Mouse (Mus musculus): ENCODE data around the gene Tbx6.

- TF ChIP-seq CTCF (IDR thresholded peaks at IDR 0.05; ENCODE audit: control insufficient read depth, insufficient read depth, low read length) (no peak), POLR2A (IDR thresholded peaks at IDR 0.05; ENCODE audit: borderline replicate concordance, control insufficient read depth, low read depth, low read length) (no peak)
Observed at GRCm38 (mm10) chr7:126762471-126763008, 18.7 kb upstream of the Tbx6 start.

Data from bone marrow, adult 2 months (tissue).